Mouse (Mus musculus): Measurements from ENCODE around the gene Rtn4ip1. TPM values are rescaled to one million over a fixed set of nuclear protein-coding genes. Genes with fewer than 3 reads are reported as not detected.

Rtn4ip1 gene
- polyA plus RNA-seq, 1 experiment from 2014 or later = 16.4 TPM

GRCm38 (mm10) chr10:43993198-43993597 lies 91.6 kb downstream of the Rtn4ip1 start:
- 9% methylated on average over 6 of the region's 6 CpGs for WGBS
- H3K36me3 ChIP-seq = no peaks in the 10 kb centered on the region
- 0 out of 2 replicates have a peak, but pooled peaks cover 2% of the 10 kb centered on the region for H3K27me3 ChIP-seq
- no peak overlapping the region for H3K4me3 ChIP-seq
- H3K4me1 ChIP-seq (replicated peaks) = peaks cover 4% of the 10 kb centered on the region; the same call in 1 of the 2 replicates
- no peak overlapping the region for H3K27ac ChIP-seq
- peak; percentile 49; the same call in 1 of the 2 replicates for ATAC-seq (ENCODE audit: low FRiP score)
- no peak overlapping the region for H3K9ac ChIP-seq
- H3K9me3 ChIP-seq = no peaks in the 10 kb centered on the region
- H3K4me2 ChIP-seq = no peak overlapping the region

DNA sequence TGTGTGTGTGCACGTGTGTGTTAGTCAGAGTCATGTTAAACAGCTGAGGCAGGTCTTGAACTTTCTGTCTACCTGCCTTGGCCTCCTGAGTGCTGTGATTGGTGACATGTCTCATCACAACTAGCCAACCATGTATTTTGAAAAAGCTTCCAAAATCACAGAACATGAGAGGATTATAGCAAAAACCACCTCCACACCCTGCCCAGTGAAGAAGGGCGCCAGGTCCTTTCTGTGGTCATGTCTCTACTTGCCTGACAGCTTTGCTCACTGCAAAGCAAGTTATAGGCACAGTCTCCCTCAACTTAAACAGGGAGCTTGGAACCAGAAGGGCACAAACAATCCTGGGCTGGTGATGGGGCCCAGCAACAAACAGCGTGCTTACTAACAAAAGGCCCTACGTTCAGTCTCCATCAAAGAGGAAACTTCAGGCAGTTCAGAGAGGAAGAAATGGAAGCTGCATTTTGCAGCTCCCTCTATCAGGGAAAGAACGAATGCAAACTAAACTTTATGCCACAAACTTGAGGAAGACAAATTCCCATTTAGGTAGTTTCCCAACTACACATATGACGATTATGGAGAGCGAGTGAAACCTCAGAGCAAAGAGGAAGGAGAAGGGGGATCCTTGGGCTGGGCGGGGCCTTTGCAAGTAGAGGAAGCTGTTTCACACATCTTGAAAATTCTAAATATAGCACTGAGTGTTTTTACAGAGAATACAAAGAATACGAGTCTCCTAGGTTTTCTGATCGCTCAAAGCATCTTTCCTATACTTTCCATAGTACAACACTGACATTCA lies 94.4 kb downstream of the Rtn4ip1 start:
- Histone ChIP-seq H3K9ac (no peak overlapping the region), H3K4me2 (no peak overlapping the region), H3K4me3 (no peak overlapping the region), H3K4me1 (replicated peaks) (peaks cover 4% of the 10 kb centered on the region; the same call in 1 of the 2 replicates), H3K27me3 (peaks cover 17% of the 10 kb centered on the region), H3K36me3 (no peaks in the 10 kb centered on the region), H3K27ac (no peak overlapping the region), H3K9me3 (no peaks in the 10 kb centered on the region)
- no peak for ATAC-seq (ENCODE audit: low FRiP score)
- WGBS = 85% methylated on average over 10 of the region's 10 CpGs

GRCm38 (mm10) chr10:43997276-43997675 lies 95.7 kb downstream of the Rtn4ip1 start:
- Histone ChIP-seq H3K36me3 (no peaks in the 10 kb centered on the region), H3K9me3 (no peaks in the 10 kb centered on the region), H3K27me3 (peaks cover 29% of the 10 kb centered on the region), H3K4me2 (no peak overlapping the region), H3K27ac (no peak overlapping the region), H3K9ac (no peak overlapping the region), H3K4me1 (replicated peaks) (peaks cover 4% of the 10 kb centered on the region; the same call in 1 of the 2 replicates), H3K4me3 (no peak overlapping the region)
- 80% methylated on average over 10 of the region's 10 CpGs for WGBS
- no peak for ATAC-seq (ENCODE audit: low FRiP score)

DNA sequence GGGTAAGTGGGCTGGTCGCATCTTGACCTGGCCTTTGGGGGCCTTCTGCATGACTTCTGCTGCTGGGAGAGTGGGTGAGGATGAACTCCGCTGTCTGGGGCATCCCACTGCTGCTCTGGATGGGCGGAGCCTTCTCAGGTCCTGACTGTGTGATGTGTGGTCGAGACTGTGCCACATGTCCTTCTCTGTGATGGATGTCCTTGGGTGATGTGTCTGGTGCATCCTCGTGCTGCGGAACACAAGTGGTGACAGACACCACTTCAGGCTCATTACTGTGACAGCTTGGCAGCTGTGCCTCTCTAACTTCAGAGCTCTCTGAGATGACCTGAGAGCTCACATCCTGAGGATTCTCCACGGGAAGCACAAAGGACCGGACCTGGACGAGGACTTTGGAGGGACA lies 96.4 kb downstream of the Rtn4ip1 start:
- no peak for ATAC-seq (ENCODE audit: low FRiP score)
- 68% methylated on average over 9 of the region's 9 CpGs for WGBS
- no peak overlapping the region for H3K4me3 ChIP-seq
- H3K4me1 ChIP-seq (replicated peaks) = peaks cover 3% of the 10 kb centered on the region; the same call in 1 of the 2 replicates
- H3K9me3 ChIP-seq = no peaks in the 10 kb centered on the region
- H3K27me3 ChIP-seq = peaks cover 37% of the 10 kb centered on the region
- no peaks in the 10 kb centered on the region for H3K36me3 ChIP-seq
- H3K4me2 ChIP-seq = no peak overlapping the region
- H3K9ac ChIP-seq = no peak overlapping the region
- H3K27ac ChIP-seq = no peak overlapping the region

DNA sequence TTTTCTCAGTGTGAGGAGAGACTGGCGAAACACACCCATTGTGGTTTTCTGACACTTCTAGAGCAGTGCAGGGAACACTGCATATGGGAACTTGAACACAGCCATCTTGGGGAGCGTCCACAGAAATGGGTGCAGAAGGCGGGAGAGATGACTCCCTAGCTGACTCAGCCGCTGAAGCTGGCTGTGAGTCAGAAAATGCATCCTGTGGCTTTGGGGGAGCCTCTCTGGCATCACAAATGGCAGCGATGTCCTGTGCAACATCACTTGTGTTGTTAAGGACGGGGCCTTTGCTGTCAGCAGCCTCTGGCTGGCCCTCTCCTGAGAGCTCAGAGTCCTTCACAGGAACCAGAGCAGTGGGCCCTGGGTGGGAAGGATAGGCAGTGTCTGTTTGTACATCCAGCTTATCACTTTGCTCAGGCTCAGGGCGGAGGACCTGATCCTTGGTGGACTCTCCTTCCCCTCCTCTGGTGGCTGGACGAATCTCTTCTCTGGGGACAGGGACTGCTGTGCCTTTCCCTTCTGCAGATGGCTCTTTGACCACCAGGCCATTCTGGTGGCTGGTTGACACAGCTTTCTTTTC lies 97.0 kb downstream of the Rtn4ip1 start:
- Histone ChIP-seq H3K9me3 (no peaks in the 10 kb centered on the region), H3K9ac (no peak overlapping the region), H3K27ac (no peak overlapping the region), H3K27me3 (peaks cover 43% of the 10 kb centered on the region), H3K4me2 (no peak overlapping the region), H3K36me3 (no peaks in the 10 kb centered on the region), H3K4me3 (no peak overlapping the region), H3K4me1 (replicated peaks) (peaks cover 5% of the 10 kb centered on the region)
- WGBS = 89% methylated on average over 8 of the region's 8 CpGs
- ATAC-seq (ENCODE audit: low FRiP score) = no peak

GRCm38 (mm10) chr10:44000156-44000865 lies 98.7 kb downstream of the Rtn4ip1 start:
- H3K36me3 ChIP-seq = no peaks in the 10 kb centered on the region
- ATAC-seq (ENCODE audit: low FRiP score) = no peak
- H3K4me3 ChIP-seq = no peak overlapping the region
- H3K27ac ChIP-seq = no peak overlapping the region
- peaks cover 16% of the 10 kb centered on the region for H3K4me1 ChIP-seq (replicated peaks)
- peaks cover 60% of the 10 kb centered on the region for H3K27me3 ChIP-seq
- no peak overlapping the region for H3K9ac ChIP-seq
- no peak overlapping the region for H3K4me2 ChIP-seq
- 52% methylated on average over 2 of the region's 2 CpGs for WGBS
- no peaks in the 10 kb centered on the region for H3K9me3 ChIP-seq

DNA sequence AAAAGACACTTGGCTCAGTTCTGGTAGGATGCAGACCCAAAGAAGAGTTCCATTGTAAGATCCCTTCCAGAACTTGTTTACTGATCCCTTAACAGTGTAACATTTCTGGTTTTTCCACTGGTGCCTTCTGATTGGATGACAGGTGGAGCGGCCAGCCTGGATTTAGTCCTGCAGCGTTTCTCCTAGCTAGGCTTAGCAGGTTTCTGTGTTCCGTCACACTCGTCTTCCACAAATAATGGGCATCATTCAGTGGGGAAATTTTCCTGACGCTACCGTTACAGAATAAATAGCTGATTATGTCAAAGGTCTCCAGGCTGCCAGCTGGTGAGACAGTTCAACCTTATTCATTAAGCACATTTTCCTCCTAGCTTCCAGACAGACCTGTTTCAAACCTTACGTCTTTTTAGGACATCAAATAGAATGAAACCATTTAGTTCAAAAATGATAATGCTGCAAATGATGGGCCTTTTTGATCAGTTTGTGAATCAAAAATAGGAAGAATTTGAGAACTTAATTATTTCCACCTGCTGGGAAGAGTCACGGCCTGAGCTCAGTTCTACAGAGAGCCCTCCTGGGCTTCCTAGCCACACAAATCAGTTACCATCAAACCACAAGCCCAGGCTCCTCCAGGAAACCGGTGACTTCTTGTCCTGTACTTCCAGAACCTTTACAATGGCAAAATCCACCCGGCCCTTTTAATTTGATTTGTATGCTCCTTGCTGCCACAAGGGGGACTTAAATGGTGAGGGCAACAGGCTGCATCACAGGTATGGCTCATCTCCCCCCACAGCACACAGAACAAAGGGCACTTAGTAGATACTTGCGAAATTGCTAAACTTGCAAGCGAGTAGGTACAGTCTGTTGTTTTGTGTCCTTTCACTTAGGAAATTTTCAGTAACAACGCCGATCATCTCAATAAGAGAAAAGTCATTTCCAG lies 100.7 kb downstream of the Rtn4ip1 start:
- no peak overlapping the region for H3K4me2 ChIP-seq
- peaks cover 79% of the 10 kb centered on the region for H3K27me3 ChIP-seq
- no peaks in the 10 kb centered on the region for H3K9me3 ChIP-seq
- H3K9ac ChIP-seq = no peak overlapping the region
- H3K27ac ChIP-seq = no peak overlapping the region
- 14% methylated on average over 14 of the region's 14 CpGs for WGBS
- peaks cover 27% of the 10 kb centered on the region for H3K4me1 ChIP-seq (replicated peaks)
- no peak for ATAC-seq (ENCODE audit: low FRiP score)
- H3K36me3 ChIP-seq = no peaks in the 10 kb centered on the region
- no peak overlapping the region for H3K4me3 ChIP-seq

- peaks cover 27% of the 10 kb centered on the region for H3K4me1 ChIP-seq (replicated peaks)
- H3K4me2 ChIP-seq = peak overlapping the region; percentile 69
- H3K27me3 ChIP-seq = peaks cover 85% of the 10 kb centered on the region
- ATAC-seq (ENCODE audit: low FRiP score) = no peak
- no peaks in the 10 kb centered on the region for H3K36me3 ChIP-seq
- no peak overlapping the region for H3K27ac ChIP-seq
- 3% methylated on average over 11 of the region's 11 CpGs for WGBS
- peak overlapping the region; percentile 50 for H3K4me3 ChIP-seq
- no peaks in the 10 kb centered on the region for H3K9me3 ChIP-seq
- peak overlapping the region; percentile 56; the same call in 1 of the 2 replicates for H3K9ac ChIP-seq
Measured at GRCm38 (mm10) chr10:44002995-44003524, 101.5 kb downstream of the Rtn4ip1 start.

DNA sequence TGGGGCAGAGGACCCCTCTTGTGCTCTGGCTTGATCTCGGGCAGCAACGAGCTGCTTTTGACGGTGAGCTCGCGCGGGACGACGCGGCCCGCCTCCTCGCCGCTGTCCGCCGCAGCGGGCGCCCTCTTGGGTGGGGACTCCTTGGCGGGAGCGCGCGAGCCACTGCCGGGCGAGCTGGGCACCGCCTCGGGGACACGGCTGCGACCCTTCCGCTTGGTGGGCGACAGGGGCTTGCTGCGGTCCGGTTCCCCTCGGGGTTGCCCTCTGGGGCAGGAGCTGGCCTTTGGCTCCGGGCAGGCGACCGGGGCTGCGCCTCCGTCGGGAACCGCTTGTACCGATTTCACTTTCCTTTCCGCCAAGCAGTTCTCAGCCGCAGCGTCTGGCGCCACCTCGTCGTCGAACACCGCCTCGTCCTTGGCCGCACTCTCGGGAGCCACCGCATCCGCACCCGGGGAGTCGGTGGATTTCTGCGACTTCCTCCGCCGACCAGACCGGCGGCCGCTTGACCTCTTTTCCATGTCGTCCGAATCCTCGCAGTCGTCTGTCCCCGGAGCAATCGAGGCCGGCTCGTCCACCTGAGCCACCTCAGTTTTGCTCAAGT lies 102.0 kb downstream of the Rtn4ip1 start:
- Histone ChIP-seq H3K36me3 (no peaks in the 10 kb centered on the region), H3K27ac (no peak overlapping the region), H3K4me1 (replicated peaks) (peaks cover 27% of the 10 kb centered on the region), H3K27me3 (peaks cover 87% of the 10 kb centered on the region), H3K9ac (peak overlapping the region; percentile 56), H3K4me2 (peak overlapping the region; percentile 69), H3K9me3 (no peaks in the 10 kb centered on the region), H3K4me3 (peak overlapping the region; percentile 50)
- WGBS = under 1% methylated on average over 52 of the region's 68 CpGs
- ATAC-seq (ENCODE audit: low FRiP score) = peak; percentile 34; the same call in 1 of the 2 replicates

DNA sequence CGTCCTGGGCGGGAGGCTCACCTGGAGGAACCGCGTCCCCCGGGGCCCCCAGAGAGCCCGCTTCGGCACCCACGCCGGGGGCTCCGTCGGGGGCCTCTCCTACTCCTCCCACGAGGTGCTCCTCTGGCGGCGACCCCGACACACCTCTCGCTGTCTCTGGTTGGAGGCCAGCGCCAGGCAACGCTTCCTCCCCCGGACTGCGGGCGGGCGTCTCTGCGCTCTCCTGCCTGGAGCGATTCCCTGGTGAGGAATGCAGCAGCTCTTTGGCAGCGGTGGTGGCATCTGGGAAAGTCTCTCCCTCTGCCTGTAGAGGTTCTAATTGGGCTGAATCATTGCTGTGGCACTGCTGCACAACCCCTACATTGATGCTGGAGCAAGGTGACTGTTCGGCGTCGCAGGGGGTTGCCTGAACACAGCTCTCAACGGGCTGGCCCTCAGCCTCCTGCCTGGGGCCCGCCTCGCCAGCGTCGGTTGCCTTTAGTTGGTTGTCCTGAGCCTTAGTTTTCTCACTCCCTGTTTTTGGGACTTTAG lies 102.7 kb downstream of the Rtn4ip1 start:
- H3K4me1 ChIP-seq (replicated peaks) = peaks cover 27% of the 10 kb centered on the region
- H3K27ac ChIP-seq = no peak overlapping the region
- 0 out of 2 replicates have a peak, but pooled peaks have one; percentile 8 for ATAC-seq (ENCODE audit: low FRiP score)
- H3K9me3 ChIP-seq = no peaks in the 10 kb centered on the region
- WGBS = 1% methylated on average over 33 of the region's 33 CpGs
- H3K36me3 ChIP-seq = no peaks in the 10 kb centered on the region
- peak overlapping the region; percentile 50 for H3K4me3 ChIP-seq
- peak overlapping the region; percentile 69 for H3K4me2 ChIP-seq
- H3K9ac ChIP-seq = no peak overlapping the region
- H3K27me3 ChIP-seq = peaks cover 89% of the 10 kb centered on the region

All from hindbrain, embryonic 13.5 days (tissue).